Mouse (Mus musculus) lung, postnatal 0 days (tissue): ENCODE measurements around the gene Suds3.

Experiments
- CTCF ChIP-seq: IDR thresholded peaks from 2 replicates; pipeline ENCODE4 v1.5.1; 2016; ENCODE audit warnings: antibody characterized with exemption, mild to moderate bottlenecking
- EP300 ChIP-seq: IDR thresholded peaks from 2 replicates; pipeline ENCODE4 v1.6.1; 2016; ENCODE audit warnings: antibody characterized with exemption, mild to moderate bottlenecking, control low read depth

- TF ChIP-seq CTCF (no peak), EP300 (no peak)
Observed at GRCm38 (mm10) chr5:117133446-117134065, 17.6 kb upstream of the Suds3 start.
